Mouse (Mus musculus) stomach, embryonic 16.5 days (tissue): ENCODE measurements around the gene Stom. TPM values are rescaled to one million over a fixed set of nuclear protein-coding genes. Genes with fewer than 3 reads are reported as not detected.
A peak's percentile ranks its signal among the peaks of the same experiment; 100 is the strongest.

Source experiments
- ATAC-seq: fragments of 200-750 bp; cut with Nextera tagmentation; 2 replicates; pipeline ENCODE4 v1.8.0; 2017; ENCODE audit warnings: moderate number of reproducible peaks, moderate TSS enrichment; ENCODE audit not compliant: insufficient read depth, low FRiP score
- H3K27ac ChIP-seq: fragments of 300-500 bp; sonication (generic); 2 replicates; pipeline ENCODE4 v1.5.1; 2014; ENCODE audit warnings: low read length
- H3K27me3 ChIP-seq: fragments of 300-500 bp; sonication (generic); 2 replicates; pipeline ENCODE4 v1.6.1; 2014; ENCODE audit warnings: low read length, control low read depth, mixed read lengths; ENCODE audit not compliant: control insufficient read depth, insufficient read depth
- H3K36me3 ChIP-seq: fragments of 300-500 bp; sonication (generic); 2 replicates; pipeline ENCODE4 v1.6.1; 2014; ENCODE audit warnings: low read length; ENCODE audit not compliant: control insufficient read depth, insufficient read depth
- H3K4me1 ChIP-seq: fragments of 300-500 bp; sonication (generic); 2 replicates; pipeline ENCODE4 v1.6.1; 2014; ENCODE audit warnings: low read length, control low read depth, mixed read lengths; ENCODE audit not compliant: control insufficient read depth, insufficient read depth
- H3K4me2 ChIP-seq: fragments of 300-500 bp; sonication (generic); 2 replicates; pipeline ENCODE4 v1.6.1; 2014; ENCODE audit warnings: low read depth, low read length, mixed read lengths
- H3K4me3 ChIP-seq: fragments of 300-500 bp; sonication (generic); replicated peaks from 2 replicates; pipeline ENCODE4 v1.5.1; 2014; ENCODE audit warnings: mild to moderate bottlenecking, low read length
- H3K9ac ChIP-seq: fragments of 300-500 bp; sonication (generic); 2 replicates; pipeline ENCODE4 v1.6.1; 2014; ENCODE audit warnings: low read length
- H3K9me3 ChIP-seq: fragments of 300-500 bp; sonication (generic); replicated peaks from 2 replicates; pipeline ENCODE4 v1.6.1; 2016; ENCODE audit warnings: low read length, control low read depth; ENCODE audit not compliant: control insufficient read depth
- WGBS: fragments of 180-500 bp; shearing (Covaris S2); extraction: QIAGEN DNeasy Blood & Tissue Kit; methylation state at CpG from one replicate; pipeline ENCODE4 v1.1.7; 2014; 5-methylcytosine and 5-hydroxymethylcytosine counted together
- polyA plus RNA-seq: library from polyadenylated mRNA; unstranded; fragments of >200 nt; fragmentation: Nextera tagmentation; extraction: Ambion mirVana; gene quantifications from 2 replicates; pipeline ENCODE4 v1.2.1, GENCODE M21; 2015

Gene Stom
- polyA plus RNA-seq, 1 experiment from 2014 or later: 87.3 TPM

DNA sequence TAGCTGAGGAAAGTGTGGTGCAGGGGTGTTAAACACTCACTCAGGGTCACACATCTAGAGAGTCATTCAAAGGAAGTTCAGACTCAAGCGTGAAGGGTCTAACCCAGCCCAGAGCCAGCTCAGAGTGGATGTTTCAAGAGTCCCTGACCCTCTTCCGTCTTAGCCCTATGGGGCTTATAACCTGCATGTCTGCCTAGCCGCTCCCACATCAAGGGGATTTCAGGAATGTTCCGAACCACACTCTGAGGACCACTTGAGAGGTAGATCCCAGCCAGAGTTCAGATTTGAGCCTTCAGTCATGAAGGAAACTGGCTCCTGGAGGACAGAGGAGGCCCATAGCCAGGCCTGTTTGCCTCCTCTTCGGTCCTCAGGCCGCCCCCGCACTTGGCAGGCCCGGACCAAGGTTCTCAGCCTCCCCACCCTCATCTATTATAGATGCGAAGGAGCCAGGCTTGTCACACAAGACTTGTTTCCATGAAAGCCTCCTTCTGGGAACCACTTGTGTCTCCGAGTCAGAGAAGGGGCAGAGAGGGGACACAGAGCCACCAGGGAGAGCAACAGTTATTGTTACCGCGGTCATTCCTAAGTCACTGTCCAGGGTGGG, 49.7 kb downstream of the Stom start:
- H3K4me1 ChIP-seq: no peaks in the 10 kb centered on the region; the same call in 1 of the 2 replicates
- no peak overlapping the region for H3K27ac ChIP-seq
- H3K9ac ChIP-seq: no peak overlapping the region
- H3K36me3 ChIP-seq: peaks cover 4% of the 10 kb centered on the region; the same call in 1 of the 2 replicates
- no peak overlapping the region for H3K4me2 ChIP-seq
- 80% methylated on average over 12 of the region's 12 CpGs for WGBS
- no peaks in the 10 kb centered on the region for H3K9me3 ChIP-seq
- no peak for ATAC-seq
- no peaks in the 10 kb centered on the region for H3K27me3 ChIP-seq
- H3K4me3 ChIP-seq: no peak overlapping the region

DNA sequence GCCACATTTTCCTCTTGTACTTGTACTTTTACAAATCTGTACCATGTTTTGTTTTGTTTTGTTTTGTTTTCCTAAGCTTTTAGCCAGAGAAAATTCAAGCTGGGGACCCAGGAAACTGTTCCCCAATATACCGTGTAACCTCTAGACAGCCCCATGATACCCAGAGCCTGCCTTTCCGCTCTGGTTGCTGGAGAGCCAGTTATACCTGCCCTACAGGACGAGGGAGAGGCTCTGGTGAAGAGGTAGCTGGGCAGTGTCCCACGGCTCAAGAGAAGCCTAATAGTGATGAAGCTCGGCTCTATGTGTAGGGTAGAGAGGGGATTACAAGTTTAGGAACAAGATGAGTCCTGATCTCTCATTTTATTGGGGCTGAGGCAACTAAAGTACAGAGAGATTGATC, 51.6 kb downstream of the Stom start:
- H3K27me3 ChIP-seq: no peaks in the 10 kb centered on the region
- no peak overlapping the region for H3K4me3 ChIP-seq
- H3K27ac ChIP-seq: no peak overlapping the region
- H3K4me1 ChIP-seq: peaks cover 6% of the 10 kb centered on the region; the same call in 1 of the 2 replicates
- no peaks in the 10 kb centered on the region for H3K9me3 ChIP-seq
- ATAC-seq: no peak
- 80% methylated on average over 5 of the region's 5 CpGs for WGBS
- no peak overlapping the region for H3K4me2 ChIP-seq
- no peak overlapping the region for H3K9ac ChIP-seq
- no peaks in the 10 kb centered on the region; the same call in 1 of the 2 replicates for H3K36me3 ChIP-seq

DNA sequence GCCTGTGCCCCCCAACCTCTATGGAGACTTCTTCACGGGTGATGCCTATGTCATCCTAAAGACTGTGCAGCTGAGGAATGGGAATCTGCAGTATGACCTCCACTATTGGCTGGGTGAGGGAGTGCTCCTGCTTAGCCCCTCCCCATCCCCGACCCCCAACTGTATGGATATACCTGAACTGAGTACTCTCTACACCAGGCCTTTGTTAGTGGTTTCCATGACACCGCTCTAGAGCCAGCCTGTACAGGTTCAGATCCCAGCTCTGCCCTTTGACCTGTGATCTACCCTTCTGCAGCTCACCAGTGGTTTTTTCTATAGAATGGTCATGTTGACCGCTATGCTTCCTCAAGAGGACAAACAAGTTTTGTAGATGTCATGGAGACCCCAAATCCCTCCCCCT, 52.8 kb downstream of the Stom start:
- WGBS: 77% methylated on average over 4 of the region's 4 CpGs
- H3K36me3 ChIP-seq: no peaks in the 10 kb centered on the region; the same call in 1 of the 2 replicates
- H3K27ac ChIP-seq: no peak overlapping the region
- H3K27me3 ChIP-seq: no peaks in the 10 kb centered on the region
- H3K9ac ChIP-seq: no peak overlapping the region
- H3K9me3 ChIP-seq: no peaks in the 10 kb centered on the region
- no peak; the same call in 1 of the 2 replicates for ATAC-seq
- no peak overlapping the region for H3K4me3 ChIP-seq
- peak overlapping the region; percentile 73; the same call in 1 of the 2 replicates for H3K4me2 ChIP-seq
- H3K4me1 ChIP-seq: peaks cover 7% of the 10 kb centered on the region; the same call in 1 of the 2 replicates

DNA sequence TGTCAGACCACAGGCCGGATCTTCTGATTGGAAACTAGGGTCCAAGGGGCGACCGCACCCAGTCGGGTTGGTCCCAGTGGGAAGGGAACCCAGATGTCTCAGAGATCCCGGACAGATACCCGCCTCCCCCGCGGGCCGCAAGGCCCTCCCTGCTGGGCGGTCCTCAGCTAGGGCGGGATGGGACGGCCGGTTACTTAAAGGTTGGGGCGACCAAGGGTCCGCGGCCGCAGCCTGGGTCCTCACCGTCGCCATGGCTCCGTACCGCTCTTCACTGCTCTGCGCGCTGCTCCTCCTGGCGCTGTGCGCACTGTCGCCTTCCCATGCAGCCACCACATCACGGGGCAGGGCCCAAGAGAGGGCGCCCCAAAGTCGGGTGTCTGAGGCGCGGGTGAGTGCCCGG, 54.6 kb downstream of the Stom start:
- Histone ChIP-seq H3K27me3 (no peaks in the 10 kb centered on the region), H3K4me1 (peaks cover 25% of the 10 kb centered on the region), H3K4me3 (peak overlapping the region; percentile 53), H3K9me3 (no peaks in the 10 kb centered on the region), H3K36me3 (no peaks in the 10 kb centered on the region; the same call in 1 of the 2 replicates), H3K27ac (peak overlapping the region; percentile 31; the same call in 1 of the 2 replicates), H3K9ac (peak overlapping the region; percentile 74), H3K4me2 (peak overlapping the region; percentile 73)
- 5% methylated on average over 32 of the region's 32 CpGs for WGBS
- ATAC-seq: peak; percentile 44

DNA sequence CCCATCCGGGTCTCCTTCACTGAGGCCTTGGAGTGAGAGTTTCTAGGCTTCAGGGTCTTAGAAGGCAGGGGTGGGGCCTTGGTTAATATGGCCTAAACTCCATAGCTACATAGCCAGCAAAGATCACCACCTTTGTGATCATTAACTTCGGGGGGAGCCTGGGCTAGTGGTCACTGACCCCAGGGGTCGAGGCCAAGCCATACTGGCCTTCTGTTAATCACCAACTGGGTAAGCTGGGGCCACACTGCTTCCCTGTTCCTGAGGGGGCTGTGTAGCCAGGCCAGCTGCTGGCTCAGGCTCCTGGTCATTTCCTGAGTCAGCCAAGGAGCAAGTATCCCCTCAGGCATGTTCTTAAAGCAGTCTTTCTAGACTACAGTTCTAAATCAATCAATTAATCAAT, 56.8 kb downstream of the Stom start:
- no peak overlapping the region for H3K9ac ChIP-seq
- no peaks in the 10 kb centered on the region for H3K36me3 ChIP-seq
- no peak overlapping the region for H3K4me2 ChIP-seq
- no peak overlapping the region for H3K4me3 ChIP-seq
- no peaks in the 10 kb centered on the region for H3K27me3 ChIP-seq
- H3K9me3 ChIP-seq: no peaks in the 10 kb centered on the region
- WGBS: 57% methylated on average over 3 of the region's 3 CpGs
- ATAC-seq: no peak
- no peak overlapping the region for H3K27ac ChIP-seq
- H3K4me1 ChIP-seq: peaks cover 38% of the 10 kb centered on the region

DNA sequence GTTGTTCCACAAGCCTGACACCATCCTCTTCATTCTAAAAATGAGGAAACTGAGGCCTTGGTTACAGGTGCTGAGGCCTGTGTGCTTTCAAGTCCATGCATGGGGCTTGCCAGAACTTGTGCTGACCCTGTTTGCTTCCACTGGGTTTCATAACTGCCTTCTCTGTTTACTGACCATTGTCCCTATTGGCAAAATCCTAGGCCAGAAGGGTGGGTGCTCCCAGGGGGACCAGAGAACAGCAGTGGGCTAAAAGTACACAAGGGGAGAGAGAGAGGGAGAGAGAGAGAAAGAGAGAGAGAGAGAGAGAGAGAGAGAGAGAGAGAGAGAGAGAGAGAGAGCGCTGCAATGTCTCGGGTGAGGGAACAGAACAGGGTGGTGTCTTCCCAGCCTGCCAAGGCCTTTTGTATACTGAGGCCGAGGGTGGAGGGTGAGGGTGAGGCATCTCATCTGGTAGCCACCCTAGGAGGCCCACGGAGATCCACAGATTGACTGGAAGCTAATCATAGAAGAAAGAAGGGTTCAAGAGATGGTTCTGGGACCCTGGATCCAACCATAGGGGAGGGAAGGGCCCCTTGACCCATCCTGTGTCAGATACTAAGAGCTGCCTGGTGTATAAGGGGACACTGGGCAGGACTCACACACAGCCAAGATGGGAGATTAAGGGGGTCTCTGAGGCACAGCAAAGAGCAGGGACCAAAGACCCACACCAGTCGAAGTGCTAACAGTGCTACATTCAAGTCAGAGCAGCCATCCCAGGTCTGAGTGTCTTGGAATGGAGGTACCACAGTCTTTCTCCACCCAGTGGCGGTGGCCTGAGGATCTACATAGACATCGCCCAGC, 58.2 kb downstream of the Stom start:
- Histone ChIP-seq H3K9ac (no peak overlapping the region), H3K4me3 (no peak overlapping the region), H3K27ac (peak overlapping the region; percentile 92), H3K4me1 (peaks cover 43% of the 10 kb centered on the region), H3K27me3 (no peaks in the 10 kb centered on the region), H3K4me2 (no peak overlapping the region), H3K9me3 (no peaks in the 10 kb centered on the region), H3K36me3 (no peaks in the 10 kb centered on the region)
- 70% methylated on average over 7 of the region's 7 CpGs for WGBS
- ATAC-seq: no peak

DNA sequence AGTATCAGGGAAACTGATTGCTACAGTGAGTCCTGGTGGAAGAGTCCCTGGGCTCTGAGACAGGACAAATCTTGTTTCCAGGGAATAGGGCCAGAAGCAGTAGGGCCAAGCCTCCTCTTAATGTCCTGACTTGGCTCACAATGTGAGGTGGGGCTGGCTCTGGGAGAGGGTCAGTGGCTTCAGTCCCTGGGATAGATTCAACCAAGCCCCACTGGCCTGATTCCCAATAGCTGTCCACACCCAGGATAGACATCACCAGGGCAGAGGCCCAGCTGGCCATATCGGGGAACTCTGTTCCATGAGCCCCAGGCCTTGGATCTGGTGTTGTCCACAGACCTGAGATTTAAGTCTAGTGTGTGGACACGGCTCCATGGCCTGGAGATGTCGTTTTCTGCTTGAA, 59.1 kb downstream of the Stom start:
- H3K9ac ChIP-seq: peak overlapping the region; percentile 33; the same call in 1 of the 2 replicates
- H3K4me3 ChIP-seq: no peak overlapping the region
- H3K27me3 ChIP-seq: no peaks in the 10 kb centered on the region
- no peaks in the 10 kb centered on the region for H3K9me3 ChIP-seq
- WGBS: 56% methylated on average over 3 of the region's 3 CpGs
- H3K36me3 ChIP-seq: no peaks in the 10 kb centered on the region
- H3K4me2 ChIP-seq: no peak overlapping the region
- peaks cover 52% of the 10 kb centered on the region for H3K4me1 ChIP-seq
- ATAC-seq: peak; percentile 51; the same call in 1 of the 2 replicates
- peak overlapping the region; percentile 92 for H3K27ac ChIP-seq

DNA sequence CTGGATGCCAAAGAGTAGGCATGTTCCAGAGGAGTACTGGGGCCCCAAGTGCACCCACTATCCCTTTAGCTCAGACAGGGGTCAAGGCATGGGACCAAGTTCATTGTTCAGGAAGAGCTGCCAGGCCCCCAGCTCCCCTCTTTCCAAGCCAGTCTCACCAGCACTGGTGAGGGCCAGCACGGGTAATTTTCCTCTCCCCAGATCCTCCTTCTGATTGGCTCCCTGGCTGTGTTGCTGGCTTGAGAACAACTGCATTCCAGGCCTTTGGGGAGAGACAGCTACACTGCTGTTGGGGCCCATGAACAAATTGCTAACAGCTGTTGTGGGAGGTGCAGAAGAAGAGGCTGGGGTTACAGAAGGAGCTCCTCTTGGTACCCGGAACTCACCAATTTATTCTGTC, 63.2 kb downstream of the Stom start:
- Histone ChIP-seq H3K36me3 (no peaks in the 10 kb centered on the region), H3K4me2 (peak overlapping the region; percentile 5; the same call in 1 of the 2 replicates), H3K27ac (peak overlapping the region; percentile 83), H3K9ac (peak overlapping the region; percentile 21; the same call in 1 of the 2 replicates), H3K4me3 (no peak overlapping the region), H3K4me1 (peaks cover 72% of the 10 kb centered on the region), H3K27me3 (no peaks in the 10 kb centered on the region), H3K9me3 (no peaks in the 10 kb centered on the region)
- 24% methylated on average over 2 of the region's 2 CpGs for WGBS
- ATAC-seq: peak; percentile 27

DNA sequence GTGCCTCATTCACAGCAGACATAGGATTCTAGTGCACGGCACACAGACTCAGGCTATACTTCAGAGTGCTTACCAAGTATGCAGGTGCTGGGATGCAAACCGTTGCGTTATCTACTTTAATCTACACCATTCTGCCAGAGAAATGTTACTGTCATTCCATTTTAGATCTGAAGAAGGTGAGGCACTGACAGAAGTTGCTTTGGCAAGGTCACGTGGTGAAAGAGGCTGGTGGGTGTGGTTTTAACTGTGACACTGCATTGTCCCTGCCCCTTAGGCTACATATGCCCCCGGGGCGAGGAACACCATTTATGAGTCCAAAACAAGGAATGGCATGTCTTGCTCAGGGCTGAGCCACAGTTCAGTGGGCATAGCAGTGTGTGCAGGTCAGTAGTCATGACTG, 63.9 kb downstream of the Stom start:
- 81% methylated on average over 6 of the region's 6 CpGs for WGBS
- no peak for ATAC-seq

More for the DNA sequence above, 63.9 kb downstream of the Stom start:
- H3K4me1 ChIP-seq: peaks cover 71% of the 10 kb centered on the region
- H3K27ac ChIP-seq: peak overlapping the region; percentile 83
- no peak overlapping the region for H3K4me2 ChIP-seq
- H3K27me3 ChIP-seq: no peaks in the 10 kb centered on the region
- no peaks in the 10 kb centered on the region for H3K36me3 ChIP-seq
- H3K9ac ChIP-seq: 0 out of 2 replicates have a peak overlapping the region, but pooled peaks have one; percentile 21
- H3K4me3 ChIP-seq: no peak overlapping the region
- H3K9me3 ChIP-seq: no peaks in the 10 kb centered on the region
